Mouse (Mus musculus): ENCODE data around the gene Tacc2.
"Not testable (repeated sequence)": the region's sequence is repeated elsewhere in the genome, so short reads cannot be mapped to it uniquely, and the experiment has no call there.

Gene Tacc2

GRCm38 (mm10) chr7:130573746-130574145 lies 3.5 kb upstream of the Tacc2 start:
- peak; percentile 68 for DNase-seq

GRCm38 (mm10) chr7:130574211-130574991 lies 2.8 kb upstream of the Tacc2 start:
- peak; percentile 92 for DNase-seq

GRCm38 (mm10) chr7:130576981-130577380 lies 257 bp upstream of the Tacc2 start:
- peak; percentile 91 for DNase-seq

- peak; percentile 58 for DNase-seq
Observed at GRCm38 (mm10) chr7:130578066-130578465, 828 bp downstream of the Tacc2 start.

GRCm38 (mm10) chr7:130578607-130579006 lies 1.4 kb downstream of the Tacc2 start:
- no peak for DNase-seq

- DNase-seq: no peak
Observed at GRCm38 (mm10) chr7:130586521-130587072, 9.4 kb downstream of the Tacc2 start.

GRCm38 (mm10) chr7:130590081-130590828 lies 13.0 kb downstream of the Tacc2 start:
- no peak for DNase-seq

- DNase-seq: no peak
Observed at GRCm38 (mm10) chr7:130590845-130591437, 13.7 kb downstream of the Tacc2 start.

- not testable (repeated sequence) for DNase-seq
Observed at GRCm38 (mm10) chr7:130592975-130593374, 15.7 kb downstream of the Tacc2 start.

- not testable (repeated sequence) for DNase-seq
Observed at GRCm38 (mm10) chr7:130593375-130594239, 16.4 kb downstream of the Tacc2 start.

- peak; percentile 92 for DNase-seq
Observed at GRCm38 (mm10) chr7:130596079-130596855, 19.0 kb downstream of the Tacc2 start.

- peak; percentile 80 for DNase-seq
Observed at GRCm38 (mm10) chr7:130597546-130597945, 20.3 kb downstream of the Tacc2 start.

- DNase-seq: no peak
Observed at GRCm38 (mm10) chr7:130600074-130600473, 22.8 kb downstream of the Tacc2 start.

- DNase-seq: no peak
Observed at GRCm38 (mm10) chr7:130600546-130600945, 23.3 kb downstream of the Tacc2 start.

- DNase-seq: peak; percentile 53
Observed at GRCm38 (mm10) chr7:130602804-130603203, 25.6 kb downstream of the Tacc2 start.

- peak; percentile 41 for DNase-seq
Observed at GRCm38 (mm10) chr7:130603556-130603955, 26.3 kb downstream of the Tacc2 start.

GRCm38 (mm10) chr7:130604390-130604789 lies 27.2 kb downstream of the Tacc2 start:
- no peak for DNase-seq

GRCm38 (mm10) chr7:130605111-130605510 lies 27.9 kb downstream of the Tacc2 start:
- DNase-seq: peak; percentile 87

GRCm38 (mm10) chr7:130606958-130607357 lies 29.7 kb downstream of the Tacc2 start:
- no peak for DNase-seq

- DNase-seq: no peak
Observed at GRCm38 (mm10) chr7:130613973-130614372, 36.7 kb downstream of the Tacc2 start.

- DNase-seq: no peak
Observed at GRCm38 (mm10) chr7:130617591-130617990, 40.4 kb downstream of the Tacc2 start.

Measured in heart, adult 11 months (tissue).